Mouse (Mus musculus): ENCODE results near the gene Bloc1s1.

Gene Bloc1s1

GRCm38 (mm10) chr10:128919966-128920365 lies 3.9 kb downstream of the Bloc1s1 start:
- no peak for TF ChIP-seq GATA4 (IDR thresholded peaks at IDR 0.05; ENCODE audit: insufficient replicate concordance, low read length)

- TF ChIP-seq GATA4 (IDR thresholded peaks at IDR 0.05; ENCODE audit: insufficient replicate concordance, low read length) = no peak
Measured at GRCm38 (mm10) chr10:128919203-128919631, 4.6 kb downstream of the Bloc1s1 start.

GRCm38 (mm10) chr10:128918246-128918645 lies 5.6 kb downstream of the Bloc1s1 start:
- TF ChIP-seq GATA4 (IDR thresholded peaks at IDR 0.05; ENCODE audit: insufficient replicate concordance, low read length) = no peak

GRCm38 (mm10) chr10:128917400-128917799 lies 6.4 kb downstream of the Bloc1s1 start:
- TF ChIP-seq GATA4 (IDR thresholded peaks at IDR 0.05; ENCODE audit: insufficient replicate concordance, low read length) = no peak

- no peak for TF ChIP-seq GATA4 (IDR thresholded peaks at IDR 0.05; ENCODE audit: insufficient replicate concordance, low read length)
Measured at GRCm38 (mm10) chr10:128916665-128917064, 7.2 kb downstream of the Bloc1s1 start.

GRCm38 (mm10) chr10:128915550-128915949 lies 8.3 kb downstream of the Bloc1s1 start:
- TF ChIP-seq GATA4 (IDR thresholded peaks at IDR 0.05; ENCODE audit: insufficient replicate concordance, low read length) = no peak

GRCm38 (mm10) chr10:128913696-128914095 lies 10.1 kb downstream of the Bloc1s1 start:
- no peak for TF ChIP-seq GATA4 (IDR thresholded peaks at IDR 0.05; ENCODE audit: insufficient replicate concordance, low read length)

- no peak for TF ChIP-seq GATA4 (IDR thresholded peaks at IDR 0.05; ENCODE audit: insufficient replicate concordance, low read length)
Measured at GRCm38 (mm10) chr10:128913219-128913618, 10.6 kb downstream of the Bloc1s1 start.

- no peak for TF ChIP-seq GATA4 (IDR thresholded peaks at IDR 0.05; ENCODE audit: insufficient replicate concordance, low read length)
Measured at GRCm38 (mm10) chr10:128912791-128913190, 11.0 kb downstream of the Bloc1s1 start.

GRCm38 (mm10) chr10:128912268-128912667 lies 11.6 kb downstream of the Bloc1s1 start:
- no peak for TF ChIP-seq GATA4 (IDR thresholded peaks at IDR 0.05; ENCODE audit: insufficient replicate concordance, low read length)

- no peak for TF ChIP-seq GATA4 (IDR thresholded peaks at IDR 0.05; ENCODE audit: insufficient replicate concordance, low read length)
Measured at GRCm38 (mm10) chr10:128911430-128911829, 12.4 kb downstream of the Bloc1s1 start.

- no peak for TF ChIP-seq GATA4 (IDR thresholded peaks at IDR 0.05; ENCODE audit: insufficient replicate concordance, low read length)
Measured at GRCm38 (mm10) chr10:128910066-128910841, 13.6 kb downstream of the Bloc1s1 start.

- TF ChIP-seq GATA4 (IDR thresholded peaks at IDR 0.05; ENCODE audit: insufficient replicate concordance, low read length) = no peak
Measured at GRCm38 (mm10) chr10:128909567-128910028, 14.2 kb downstream of the Bloc1s1 start.

- TF ChIP-seq GATA4 (IDR thresholded peaks at IDR 0.05; ENCODE audit: insufficient replicate concordance, low read length) = no peak
Measured at GRCm38 (mm10) chr10:128908778-128909448, 14.9 kb downstream of the Bloc1s1 start.

GRCm38 (mm10) chr10:128904812-128905211 lies 19.0 kb downstream of the Bloc1s1 start:
- TF ChIP-seq GATA4 (IDR thresholded peaks at IDR 0.05; ENCODE audit: insufficient replicate concordance, low read length) = no peak

- no peak for TF ChIP-seq GATA4 (IDR thresholded peaks at IDR 0.05; ENCODE audit: insufficient replicate concordance, low read length)
Measured at GRCm38 (mm10) chr10:128902409-128902988, 21.3 kb downstream of the Bloc1s1 start.
